Mouse (Mus musculus) embryo, embryonic 9.5 days (tissue): ENCODE measurements around the gene Myl12a.

ENCODE experiments used
- DNase-seq: peaks from one replicate; pipeline ENCODE4 v3.0.0-alpha.2; 2017; ENCODE audit errors: extremely low spot score

The Myl12a gene

DNA sequence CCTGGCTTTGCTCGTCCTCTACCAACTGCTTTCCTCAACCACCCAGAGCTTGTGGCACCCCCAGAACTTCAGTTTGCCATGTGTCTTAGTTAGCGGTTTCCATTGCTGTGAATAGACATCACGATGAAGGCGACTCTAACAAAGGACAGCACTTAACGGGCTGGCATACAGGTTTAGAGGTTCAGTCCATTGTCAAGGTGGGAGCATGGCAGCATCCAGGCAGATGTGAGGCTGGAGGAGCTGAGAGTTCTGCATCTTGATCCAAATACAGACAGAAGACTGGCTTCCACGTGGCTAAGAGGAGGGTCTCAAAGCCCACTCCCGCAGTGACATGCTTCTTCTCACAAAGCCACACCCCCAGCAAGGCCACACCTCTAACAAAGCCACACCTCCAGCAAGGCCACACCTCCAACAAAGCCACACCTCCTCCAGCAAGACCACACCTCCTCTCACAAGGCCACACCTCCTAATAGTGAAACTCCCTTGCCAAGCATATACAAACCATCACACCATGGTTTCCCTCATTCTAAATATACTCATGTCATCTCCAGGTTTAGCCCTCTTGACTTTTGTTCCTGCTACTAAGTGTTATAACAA lies 8.1 kb upstream of the Myl12a start:
- no peak for DNase-seq

DNA sequence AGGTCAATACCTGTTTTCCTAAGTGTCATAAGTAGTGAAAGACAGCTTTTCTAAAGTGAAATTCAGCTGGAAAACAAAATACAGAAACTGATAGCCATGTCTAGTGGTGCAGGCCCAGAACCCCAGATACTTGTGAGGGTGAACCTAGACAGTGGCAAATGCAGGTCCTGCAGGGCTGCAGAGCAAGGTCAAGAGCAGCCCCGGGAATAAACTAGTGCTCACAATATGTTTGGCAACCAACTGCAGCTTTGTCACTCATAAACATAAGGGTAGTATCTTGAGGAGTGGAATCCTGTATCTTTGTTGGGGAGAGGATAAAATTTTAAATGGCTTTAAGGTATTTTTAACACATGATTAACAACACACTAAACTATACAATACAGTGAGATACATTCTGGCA lies 7.1 kb upstream of the Myl12a start:
- DNase-seq, result no peak

DNA sequence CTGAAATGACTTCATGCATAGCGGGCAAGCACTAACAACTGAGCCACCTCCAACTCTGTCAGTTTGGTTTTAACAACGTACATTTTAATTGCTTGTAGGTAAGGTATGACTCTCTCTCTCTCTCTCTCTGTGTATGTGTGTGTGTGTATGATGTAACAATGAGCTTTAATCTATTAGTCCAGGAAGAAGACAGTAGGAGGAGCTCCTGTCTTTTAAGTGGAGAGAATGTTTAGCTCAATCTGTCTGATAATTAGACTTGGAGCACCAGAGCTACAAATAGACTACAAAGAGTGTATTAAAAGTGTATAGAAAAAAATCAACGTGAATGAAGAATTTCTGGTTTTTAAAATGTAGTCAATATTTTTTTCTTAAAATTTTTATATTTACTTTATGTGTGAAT lies 6.0 kb upstream of the Myl12a start:
- DNase-seq, result no peak

DNA sequence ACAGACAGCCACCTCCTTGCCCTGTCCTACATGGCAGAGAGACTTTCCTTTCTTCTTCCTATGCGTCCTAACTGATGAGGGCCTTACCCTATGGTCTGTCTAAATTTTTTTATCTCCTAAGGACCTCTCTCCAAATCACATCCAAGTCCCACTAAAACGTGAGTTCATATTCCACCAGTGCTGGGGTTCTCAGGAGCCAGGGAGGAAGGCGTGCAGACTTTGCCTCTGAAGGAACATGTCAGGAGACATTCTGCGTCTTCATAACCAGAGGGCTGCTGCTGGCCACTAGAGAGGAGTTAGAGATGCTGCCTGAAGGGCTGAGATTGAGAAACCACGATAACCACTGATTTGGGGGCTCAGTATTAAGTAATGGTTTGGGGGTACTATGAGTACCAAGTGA lies 4.3 kb upstream of the Myl12a start:
- DNase-seq, result no peak

DNA sequence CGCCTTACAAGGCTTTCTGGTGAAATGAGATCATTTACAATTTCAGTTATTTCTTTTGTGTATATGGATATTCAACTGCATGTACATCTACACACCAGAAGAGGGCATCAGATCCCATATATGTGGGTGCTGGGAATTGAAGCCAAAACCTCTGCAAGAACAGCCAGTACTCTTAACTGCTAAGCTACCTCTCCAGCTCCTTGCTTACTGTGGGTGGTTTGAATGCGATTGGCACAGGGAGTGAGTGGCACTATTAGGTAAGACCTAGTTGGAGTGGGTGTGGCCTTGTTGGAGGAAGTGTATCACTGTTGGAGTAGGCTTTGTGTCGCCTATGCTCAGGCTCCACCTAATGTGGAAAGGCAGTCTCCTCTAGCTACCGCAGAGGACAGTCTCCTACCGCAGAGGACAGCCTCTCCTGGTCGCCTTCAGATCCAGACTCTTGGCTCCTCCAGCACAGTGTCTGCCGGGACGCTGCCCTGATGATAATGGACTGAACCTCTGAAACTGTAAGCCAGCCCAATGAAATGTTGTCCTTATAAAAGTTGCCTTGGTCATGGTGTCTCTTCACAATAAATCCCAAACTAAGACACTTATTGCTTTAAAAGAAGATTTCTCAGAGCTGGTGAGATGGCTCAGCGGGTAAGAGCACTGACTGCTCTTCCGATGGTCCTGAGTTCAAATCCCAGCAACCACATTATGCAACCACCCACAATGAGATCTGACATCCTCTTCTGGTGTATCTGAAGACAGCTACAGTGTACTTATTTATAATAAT lies 1.7 kb upstream of the Myl12a start:
- no peak for DNase-seq

DNA sequence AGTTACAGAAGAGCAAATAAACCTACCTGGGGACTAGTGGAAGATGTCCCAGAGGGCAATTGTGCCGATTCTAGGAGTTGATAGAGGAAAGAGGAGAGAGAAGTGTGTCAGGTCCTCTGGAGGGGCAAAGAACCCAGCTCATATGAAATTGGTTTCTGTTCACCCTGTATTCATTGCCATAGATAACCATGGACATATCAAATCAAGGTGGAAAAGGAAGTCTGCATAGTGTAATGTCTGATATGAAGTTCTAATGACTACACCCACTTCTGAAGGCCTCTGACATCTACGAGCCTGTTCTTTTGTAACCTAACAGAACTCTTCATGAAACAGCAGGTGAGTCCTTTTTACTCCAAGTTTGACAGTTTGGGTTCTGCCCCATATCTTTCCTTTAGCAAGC lies 1.0 kb upstream of the Myl12a start:
- DNase-seq, result no peak

DNA sequence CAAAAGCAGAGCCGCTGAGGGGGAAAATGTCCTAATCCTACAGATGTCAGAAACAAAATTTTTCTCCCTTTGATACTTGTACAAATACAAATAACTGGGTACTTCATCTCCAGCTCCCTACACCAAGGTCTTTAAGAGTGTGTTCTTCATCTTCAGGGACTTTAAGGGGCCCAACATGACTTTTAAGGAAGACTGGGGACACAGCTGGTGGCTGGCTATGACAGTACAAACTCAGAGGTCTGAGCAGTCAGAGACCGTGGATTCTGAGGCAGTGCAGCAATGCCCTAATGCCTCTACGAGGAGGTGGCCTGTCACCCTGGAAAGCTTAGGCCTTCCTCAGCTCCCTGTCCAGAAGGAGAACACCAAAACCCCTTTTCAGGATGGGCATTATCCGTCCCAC lies 434 bp upstream of the Myl12a start:
- no peak for DNase-seq

DNA sequence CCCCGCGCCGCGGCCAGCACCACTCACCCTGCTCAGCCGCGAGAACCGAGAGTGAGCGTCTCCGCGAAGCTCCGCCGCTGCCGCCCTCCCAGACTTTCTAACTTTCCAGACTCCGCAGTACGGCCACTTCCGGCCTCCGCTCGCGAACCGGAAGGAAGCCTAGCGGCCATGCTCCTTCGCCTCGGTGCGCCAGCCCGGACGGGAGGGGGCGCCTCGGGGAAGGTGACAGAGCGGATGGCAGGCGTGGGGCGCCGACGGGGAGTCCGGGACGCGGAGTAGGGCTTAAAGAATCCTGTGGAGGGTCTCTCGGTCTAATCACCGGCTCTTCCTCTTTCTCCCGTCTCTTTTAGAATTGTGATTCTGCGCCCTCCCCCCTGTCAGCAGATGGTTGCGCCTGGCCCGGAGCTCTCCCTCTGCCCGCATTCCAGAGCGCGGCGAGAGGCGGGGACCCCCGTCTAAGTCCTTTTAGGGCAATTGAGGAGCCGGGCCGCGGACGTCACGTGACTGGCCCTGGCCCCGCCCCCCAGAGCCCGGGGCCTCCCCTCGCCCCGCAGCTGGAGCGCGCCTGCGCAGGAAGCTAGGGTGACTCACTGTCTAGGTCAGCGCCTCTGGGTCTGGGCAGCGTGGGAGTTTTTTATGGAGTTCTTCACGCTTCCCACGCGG lies 466 bp downstream of the Myl12a start, which contains the start of gene Myom1:
Gene Myom1, plus strand, starts transcription at position 553 of the 663 bp plus-strand sequence.
- DNase-seq, result peak; percentile 98

DNA sequence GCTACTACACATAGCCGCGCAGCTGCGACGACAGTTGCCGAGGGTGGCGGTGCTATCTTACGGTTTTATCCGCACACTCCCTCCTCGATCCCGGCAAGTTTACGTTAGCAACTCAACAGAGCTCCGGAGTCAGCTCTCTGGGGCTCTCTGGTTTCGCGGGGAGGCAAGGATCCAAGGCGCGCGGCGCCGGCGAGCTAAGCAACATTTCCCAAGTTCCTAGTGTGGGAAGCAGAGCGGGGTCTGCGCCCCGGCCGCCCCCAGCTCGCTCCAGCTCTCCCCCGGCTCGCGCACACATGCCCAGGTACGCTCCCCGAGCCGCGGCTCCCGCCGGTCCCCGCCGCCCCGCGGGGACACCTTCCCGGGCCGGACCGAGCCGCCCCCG lies 988 bp downstream of the Myl12a start:
- no peak for DNase-seq

DNA sequence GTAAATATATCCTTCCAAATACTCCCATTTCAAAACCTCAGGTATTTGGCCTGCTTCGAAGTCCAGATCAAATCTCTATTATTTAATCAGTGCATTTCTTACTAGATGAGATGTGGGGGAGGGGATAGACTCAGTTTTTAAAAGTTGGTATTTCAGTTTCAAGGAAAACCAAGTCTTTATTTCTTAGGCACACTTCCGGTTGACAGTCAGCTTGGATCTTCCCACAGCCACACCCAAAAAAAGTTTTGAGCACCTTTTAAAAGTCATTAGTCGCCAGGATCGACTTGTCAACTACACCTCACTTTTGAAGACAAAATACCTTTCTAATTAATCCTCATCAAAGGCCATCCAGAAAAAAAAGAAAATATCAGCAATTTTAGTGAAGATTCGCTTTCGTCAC lies 1.6 kb downstream of the Myl12a start:
- DNase-seq, result no peak

DNA sequence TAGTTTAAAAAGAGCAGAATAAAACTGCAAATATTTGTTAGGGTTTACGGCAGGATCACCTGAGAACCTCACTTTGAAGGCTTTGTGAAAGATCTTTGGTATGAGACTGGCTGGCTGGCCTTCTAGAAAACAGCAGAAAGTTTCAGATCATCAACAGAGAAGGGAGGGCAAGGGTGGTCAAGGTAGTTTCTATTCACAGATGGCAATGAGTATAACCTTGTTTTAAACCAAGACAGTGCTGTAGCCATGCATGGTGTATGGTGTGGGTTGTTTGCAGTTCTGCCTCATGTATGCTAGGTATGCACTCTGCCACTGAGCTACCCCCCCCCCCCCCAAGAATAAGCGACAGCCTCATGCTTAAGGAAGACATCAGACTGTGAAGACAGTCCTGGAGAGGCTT lies 2.4 kb downstream of the Myl12a start:
- no peak for DNase-seq

DNA sequence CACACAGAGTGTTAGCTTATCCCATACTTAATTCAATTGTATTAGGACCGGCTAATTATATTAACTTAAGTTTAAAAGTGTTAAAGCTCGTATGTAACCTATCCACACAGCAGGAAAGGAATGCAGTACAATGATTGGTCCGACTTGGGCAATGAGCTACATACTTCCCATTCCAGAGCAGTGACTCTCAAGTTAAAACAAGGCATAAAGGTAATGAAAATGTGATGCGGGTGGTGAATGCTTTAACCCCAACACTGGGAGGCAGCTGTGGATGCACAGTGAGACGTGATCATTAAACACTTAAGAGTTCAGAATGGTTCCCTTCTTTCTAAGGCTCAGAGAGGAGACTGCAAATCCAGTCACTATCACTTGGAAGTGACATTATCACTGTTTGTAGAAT lies 3.5 kb downstream of the Myl12a start:
- no peak for DNase-seq

DNA sequence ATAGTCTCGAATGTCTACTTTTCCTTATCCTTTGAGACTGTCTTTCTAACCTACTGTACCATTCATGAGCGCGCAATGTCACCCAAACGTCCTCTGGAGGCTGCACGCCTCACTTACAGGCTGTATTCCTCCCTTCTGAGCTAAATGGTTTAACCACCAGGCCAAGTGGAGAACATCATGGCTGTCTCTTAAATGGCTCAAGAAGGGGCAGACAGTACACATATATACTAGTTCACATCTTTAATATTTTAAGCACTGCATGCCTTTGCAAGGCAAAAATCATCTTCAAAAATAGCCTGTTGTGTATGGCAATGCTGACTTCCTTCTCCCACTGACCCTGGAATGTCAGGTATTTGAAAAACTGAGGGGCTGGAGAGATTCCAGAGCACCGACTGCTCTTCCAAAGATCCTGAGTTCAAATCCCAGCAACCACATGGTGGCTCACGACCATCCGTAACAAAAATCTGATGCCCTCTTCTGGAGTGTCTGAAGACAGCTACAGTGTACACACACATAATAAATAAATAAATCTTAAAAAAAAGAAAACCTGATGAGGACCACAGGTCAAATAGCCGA lies 4.2 kb downstream of the Myl12a start:
- DNase-seq, result no peak

DNA sequence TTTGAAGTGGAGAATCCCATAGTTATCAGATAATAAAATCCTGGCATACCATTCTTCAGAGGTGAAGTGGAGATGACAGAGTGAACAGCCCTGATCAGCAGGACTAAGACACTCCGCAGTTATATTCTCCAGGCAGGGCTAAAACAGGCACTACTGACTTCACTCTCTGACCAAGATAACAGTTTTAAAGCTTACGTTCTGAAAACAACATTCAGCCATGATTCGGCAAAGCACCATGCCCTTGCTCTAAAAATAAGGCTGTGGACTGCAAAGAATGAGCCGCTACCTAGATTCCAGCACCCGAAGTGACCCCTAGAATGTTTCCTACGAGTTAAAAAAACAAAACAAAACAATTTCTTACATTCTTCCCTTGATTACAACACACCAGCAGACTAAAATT lies 4.8 kb downstream of the Myl12a start:
- DNase-seq, result no peak

DNA sequence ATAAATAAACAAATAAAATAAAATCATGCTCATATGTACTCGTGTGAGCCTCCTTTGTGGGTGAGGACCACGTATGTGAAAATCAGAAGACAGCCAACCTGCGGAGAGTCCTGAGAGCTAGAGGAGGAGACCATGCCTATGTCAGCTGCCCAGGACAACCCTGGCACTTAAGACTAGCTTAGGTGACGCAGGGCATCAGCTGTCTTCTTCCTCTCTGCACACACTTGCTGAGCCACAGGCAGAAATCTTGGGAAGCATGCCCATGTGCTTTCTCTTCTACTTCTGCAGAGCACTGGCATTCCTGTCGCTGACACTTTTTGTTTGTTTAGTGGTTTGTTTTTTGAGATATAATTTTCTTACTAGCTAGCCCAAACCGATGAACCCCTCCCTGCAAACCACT lies 7.1 kb downstream of the Myl12a start:
- no peak for DNase-seq

DNA sequence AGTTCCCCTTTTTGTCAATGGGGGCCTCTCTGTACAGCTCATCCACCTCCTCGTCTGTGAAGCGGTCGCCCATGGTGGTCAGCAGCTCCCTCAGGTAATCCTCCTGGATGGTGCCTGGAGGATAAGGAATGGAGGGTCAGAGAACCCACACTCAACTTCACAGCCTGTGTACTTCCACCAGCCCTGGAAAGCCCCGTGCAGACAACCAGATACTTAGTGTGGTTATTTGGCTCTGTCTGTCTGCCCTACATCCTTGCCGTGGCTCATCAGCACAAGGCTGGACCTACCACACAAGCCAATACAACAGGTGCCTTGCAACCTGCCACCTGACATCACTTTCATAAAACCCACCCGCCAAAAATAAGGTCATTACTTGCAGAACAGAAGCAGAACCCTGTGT lies 8.0 kb downstream of the Myl12a start:
- DNase-seq, result no peak

DNA sequence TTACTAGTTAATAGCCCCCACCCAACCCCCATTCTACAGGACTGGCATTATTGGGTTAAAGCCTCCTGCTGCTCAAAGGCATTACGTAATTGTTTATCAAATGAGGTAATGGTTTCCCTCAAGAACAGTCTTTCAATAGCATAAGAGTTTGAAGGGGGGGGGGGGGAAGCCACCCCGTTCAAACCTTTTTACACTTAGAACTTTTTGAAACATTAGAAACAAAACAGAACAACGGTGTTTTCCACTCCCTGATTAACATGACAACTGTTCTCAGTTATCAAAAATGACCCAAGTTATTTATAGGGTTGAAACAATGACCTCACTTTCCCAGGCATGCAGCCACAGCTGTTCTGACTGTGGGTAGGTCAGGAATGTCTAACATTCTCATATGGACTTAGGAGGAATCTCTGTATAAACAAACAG lies 9.3 kb downstream of the Myl12a start:
- no peak for DNase-seq

DNA sequence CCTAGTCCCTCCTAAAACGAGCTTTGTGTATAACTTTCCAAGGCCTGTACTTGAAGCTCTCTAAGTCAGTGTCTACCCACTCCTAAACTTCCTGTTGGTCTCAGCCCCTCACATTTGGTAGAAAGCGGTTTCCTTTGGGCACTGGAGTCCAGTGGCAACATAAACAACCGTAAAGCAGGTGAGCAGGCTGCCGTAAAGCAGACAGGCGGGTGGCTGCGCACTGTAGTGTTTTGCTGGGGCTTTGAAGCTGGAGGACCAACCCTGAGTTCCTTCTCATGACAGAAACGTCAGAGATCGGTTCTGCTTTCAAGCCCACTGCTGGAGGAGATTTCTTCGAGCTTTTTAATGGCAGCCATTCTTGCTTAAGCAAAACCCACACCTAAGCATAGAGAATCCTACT lies 10.0 kb downstream of the Myl12a start:
- DNase-seq, result no peak

DNA sequence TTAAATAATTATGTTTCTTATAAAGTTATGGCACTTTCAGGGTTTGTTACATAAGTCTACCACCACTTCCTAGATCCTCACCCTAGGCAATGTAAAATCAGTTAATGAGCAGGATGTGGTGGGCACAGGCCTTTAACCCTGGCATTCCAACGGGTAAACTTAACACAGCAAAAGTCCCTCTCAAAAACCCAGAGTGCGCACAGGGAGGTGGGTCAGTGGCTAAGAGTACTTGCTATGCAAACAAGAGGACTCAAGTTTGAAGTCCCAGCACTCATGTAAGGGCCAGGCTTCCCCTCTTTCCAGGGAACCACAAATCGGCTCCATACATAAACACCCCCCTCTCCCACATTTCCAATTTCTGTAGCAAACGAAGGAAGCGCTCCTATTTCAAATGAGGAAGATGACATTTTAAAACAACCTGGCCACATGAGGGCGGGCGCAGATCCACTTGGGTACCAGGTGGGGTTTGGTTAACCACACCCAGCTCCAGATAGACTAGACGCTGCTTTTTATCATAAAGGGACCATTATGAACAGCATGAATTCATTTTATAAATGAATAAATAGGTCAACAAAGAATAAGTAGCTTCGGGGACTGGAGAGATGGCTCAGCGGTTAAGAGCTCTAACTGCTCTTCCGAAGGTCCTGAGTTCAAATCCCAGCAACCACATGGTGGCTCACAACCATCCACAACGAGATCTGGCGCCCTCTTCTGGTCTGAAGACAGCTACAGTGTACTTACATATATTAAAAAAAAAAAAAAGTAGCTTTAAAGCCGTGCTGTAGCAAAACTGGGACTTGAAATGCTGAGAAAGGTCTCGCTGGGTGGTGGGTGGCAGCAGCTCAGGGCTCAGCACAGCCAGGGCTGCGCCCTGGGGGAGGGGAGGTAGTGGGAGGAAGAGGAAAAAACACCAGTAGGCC lies 10.7 kb downstream of the Myl12a start:
- DNase-seq, result no peak

DNA sequence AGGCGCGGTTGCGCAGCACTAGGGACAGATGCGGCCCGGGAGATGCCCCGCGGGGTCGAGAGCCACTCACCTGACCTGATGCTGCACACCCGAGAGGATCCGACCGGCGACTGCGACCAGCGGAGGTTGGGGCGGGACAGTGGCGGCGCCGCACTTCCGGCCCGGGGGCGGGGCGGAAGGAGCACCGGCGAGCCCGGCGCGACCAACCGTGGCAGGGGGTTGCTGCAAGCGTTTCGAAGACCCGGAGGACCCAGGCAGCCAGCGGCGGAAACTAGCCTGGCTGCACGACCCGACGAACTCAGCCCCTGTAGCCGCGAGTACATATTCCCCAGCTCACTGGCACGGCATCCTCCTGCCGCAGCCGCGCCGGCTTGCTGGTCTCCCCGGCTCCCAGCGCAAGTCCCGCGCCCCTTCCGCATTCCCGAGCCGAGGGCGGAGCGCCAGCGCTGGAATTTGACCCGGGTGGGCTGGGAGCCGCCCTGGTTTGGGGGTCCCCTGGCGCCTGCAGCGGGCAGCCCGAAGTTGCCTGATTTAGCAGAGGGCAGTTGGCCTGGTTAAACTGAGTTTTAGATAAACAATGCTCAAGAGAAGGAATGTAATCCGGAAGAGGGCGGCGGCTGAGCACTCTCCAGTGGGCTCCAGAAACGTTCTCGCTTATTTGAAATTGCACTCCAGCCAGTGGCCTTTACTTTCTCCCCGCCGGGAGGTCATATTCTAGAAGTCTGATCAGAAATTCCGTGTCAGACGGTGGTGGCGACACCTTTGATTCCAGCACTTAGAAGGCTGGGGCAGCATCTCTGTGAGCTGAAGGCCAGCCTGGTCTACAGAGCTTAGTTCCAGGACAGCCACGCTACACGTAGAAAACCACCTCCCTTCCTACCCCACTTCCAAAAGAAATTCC lies 12.0 kb downstream of the Myl12a start:
- DNase-seq, result peak; percentile 93

DNA sequence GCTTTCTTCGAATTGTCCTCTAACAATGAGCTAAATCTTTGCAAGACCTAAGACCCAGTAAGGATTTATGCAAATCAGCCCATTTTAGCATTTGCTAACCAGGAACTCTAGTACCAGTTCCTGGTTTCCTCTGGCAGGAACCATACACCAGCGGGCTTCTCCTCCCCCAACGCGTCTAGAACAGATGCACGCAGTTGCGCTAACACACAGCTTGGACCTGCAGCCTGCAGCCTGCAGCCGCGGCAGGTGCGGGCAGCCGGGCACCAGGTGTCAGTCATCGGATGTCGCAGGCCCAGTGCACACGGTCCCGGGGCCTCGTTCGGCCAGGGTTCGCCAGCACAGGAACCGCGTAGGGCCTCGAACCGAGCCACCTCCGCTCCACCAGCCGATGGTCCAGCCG lies 12.7 kb downstream of the Myl12a start:
- no peak for DNase-seq
